Mouse (Mus musculus) lung, adult 2 months (tissue): ENCODE data around the gene Fabp1.

Source experiments
- CTCF ChIP-seq: fragments of 200-500 bp; IDR thresholded peaks from 2 replicates; pipeline ENCODE4 v1.5.1; 2011; ENCODE audit warnings: mild to moderate bottlenecking, low read length, control low read depth; ENCODE audit not compliant: insufficient read depth
- POLR2A ChIP-seq: fragments of 200-500 bp; IDR thresholded peaks from 2 replicates; pipeline ENCODE4 v1.6.1; 2011; ENCODE audit warnings: low read depth, mild to moderate bottlenecking, control low read depth, low read length, borderline replicate concordance; ENCODE audit errors: extremely low read depth

- no peak for TF ChIP-seq POLR2A
- 0 out of 2 replicates have a peak, but pooled peaks have one; percentile 16 for TF ChIP-seq CTCF
Measured at GRCm38 (mm10) chr6:71156674-71157326, 42.8 kb upstream of the Fabp1 start.
